Mouse (Mus musculus): ENCODE measurements around the gene Pex26. TPM values are rescaled to one million over a fixed set of nuclear protein-coding genes. Genes with fewer than 3 reads are reported as not detected.

Gene Pex26
- polyA plus RNA-seq, 1 experiment from 2014 or later: 13.4 TPM

GRCm38 (mm10) chr6:121176011-121176730 lies 7.3 kb upstream of the Pex26 start:
- Histone ChIP-seq H3K9ac (ENCODE audit: low read depth, low read length) (0 out of 2 replicates have a peak overlapping the region, but pooled peaks have one; percentile 34), H3K9me3 (ENCODE audit: control insufficient read depth, low read length) (no peaks in the 10 kb centered on the region), H3K4me1 (ENCODE audit: control insufficient read depth, insufficient read depth, low read length) (peaks cover 11% of the 10 kb centered on the region), H3K36me3 (ENCODE audit: control insufficient read depth, insufficient read depth, low read length) (no peaks in the 10 kb centered on the region), H3K4me3 (ENCODE audit: low read length) (peak overlapping the region; percentile 15; the same call in 1 of the 2 replicates), H3K4me2 (ENCODE audit: low read depth, low read length) (peak overlapping the region; percentile 42), H3K27me3 (replicated peaks; ENCODE audit: control insufficient read depth, insufficient read depth, low read length) (no peaks in the 10 kb centered on the region), H3K27ac (ENCODE audit: low read length) (peak overlapping the region; percentile 90)
- WGBS: 31% methylated on average over 14 of the region's 14 CpGs
- peak; percentile 63 for ATAC-seq

- Histone ChIP-seq H3K4me1 (ENCODE audit: control insufficient read depth, insufficient read depth, low read length) (peaks cover 11% of the 10 kb centered on the region), H3K4me3 (ENCODE audit: low read length) (no peak overlapping the region), H3K27ac (ENCODE audit: low read length) (peak overlapping the region; percentile 90), H3K27me3 (replicated peaks; ENCODE audit: control insufficient read depth, insufficient read depth, low read length) (no peaks in the 10 kb centered on the region), H3K36me3 (ENCODE audit: control insufficient read depth, insufficient read depth, low read length) (no peaks in the 10 kb centered on the region), H3K9me3 (ENCODE audit: control insufficient read depth, low read length) (no peaks in the 10 kb centered on the region), H3K4me2 (ENCODE audit: low read depth, low read length) (peak overlapping the region; percentile 42), H3K9ac (ENCODE audit: low read depth, low read length) (0 out of 2 replicates have a peak overlapping the region, but pooled peaks have one; percentile 34)
- ATAC-seq: no peak
- WGBS: 53% methylated on average over 4 of the region's 4 CpGs
Observed at GRCm38 (mm10) chr6:121176731-121177098, 6.8 kb upstream of the Pex26 start.

GRCm38 (mm10) chr6:121177118-121177708 lies 6.3 kb upstream of the Pex26 start:
- peak overlapping the region; percentile 90 for H3K27ac ChIP-seq (ENCODE audit: low read length)
- H3K9me3 ChIP-seq (ENCODE audit: control insufficient read depth, low read length): no peaks in the 10 kb centered on the region
- H3K4me3 ChIP-seq (ENCODE audit: low read length): no peak overlapping the region
- no peaks in the 10 kb centered on the region for H3K36me3 ChIP-seq (ENCODE audit: control insufficient read depth, insufficient read depth, low read length)
- H3K4me2 ChIP-seq (ENCODE audit: low read depth, low read length): no peak overlapping the region
- H3K9ac ChIP-seq (ENCODE audit: low read depth, low read length): no peak overlapping the region
- ATAC-seq: peak; percentile 93
- 63% methylated on average over 7 of the region's 7 CpGs for whole genome bisulfite sequencing
- H3K4me1 ChIP-seq (ENCODE audit: control insufficient read depth, insufficient read depth, low read length): peaks cover 11% of the 10 kb centered on the region
- H3K27me3 ChIP-seq (replicated peaks; ENCODE audit: control insufficient read depth, insufficient read depth, low read length): no peaks in the 10 kb centered on the region

GRCm38 (mm10) chr6:121178700-121179358 lies 4.6 kb upstream of the Pex26 start:
- ATAC-seq: no peak
- H3K27me3 ChIP-seq (replicated peaks; ENCODE audit: control insufficient read depth, insufficient read depth, low read length): no peaks in the 10 kb centered on the region
- WGBS: 59% methylated on average over 7 of the region's 7 CpGs
- H3K36me3 ChIP-seq (ENCODE audit: control insufficient read depth, insufficient read depth, low read length): no peaks in the 10 kb centered on the region
- H3K27ac ChIP-seq (ENCODE audit: low read length): no peak overlapping the region
- peaks cover 11% of the 10 kb centered on the region for H3K4me1 ChIP-seq (ENCODE audit: control insufficient read depth, insufficient read depth, low read length)
- no peak overlapping the region for H3K9ac ChIP-seq (ENCODE audit: low read depth, low read length)
- H3K4me3 ChIP-seq (ENCODE audit: low read length): no peak overlapping the region
- H3K9me3 ChIP-seq (ENCODE audit: control insufficient read depth, low read length): no peaks in the 10 kb centered on the region
- no peak overlapping the region for H3K4me2 ChIP-seq (ENCODE audit: low read depth, low read length)

GRCm38 (mm10) chr6:121179846-121180245 lies 3.6 kb upstream of the Pex26 start:
- Histone ChIP-seq H3K9ac (ENCODE audit: low read depth, low read length) (no peak overlapping the region), H3K4me2 (ENCODE audit: low read depth, low read length) (no peak overlapping the region), H3K27ac (ENCODE audit: low read length) (no peak overlapping the region), H3K36me3 (ENCODE audit: control insufficient read depth, insufficient read depth, low read length) (no peaks in the 10 kb centered on the region), H3K27me3 (replicated peaks; ENCODE audit: control insufficient read depth, insufficient read depth, low read length) (no peaks in the 10 kb centered on the region), H3K9me3 (ENCODE audit: control insufficient read depth, low read length) (no peaks in the 10 kb centered on the region), H3K4me1 (ENCODE audit: control insufficient read depth, insufficient read depth, low read length) (peaks cover 15% of the 10 kb centered on the region), H3K4me3 (ENCODE audit: low read length) (no peak overlapping the region)
- 64% methylated on average over 7 of the region's 7 CpGs for WGBS
- ATAC-seq: no peak

GRCm38 (mm10) chr6:121184198-121185140 lies 1.0 kb downstream of the Pex26 start:
- Histone ChIP-seq H3K27me3 (replicated peaks; ENCODE audit: control insufficient read depth, insufficient read depth, low read length) (no peaks in the 10 kb centered on the region), H3K27ac (ENCODE audit: low read length) (peak overlapping the region; percentile 88), H3K36me3 (ENCODE audit: control insufficient read depth, insufficient read depth, low read length) (no peaks in the 10 kb centered on the region), H3K9me3 (ENCODE audit: control insufficient read depth, low read length) (no peaks in the 10 kb centered on the region), H3K4me2 (ENCODE audit: low read depth, low read length) (peak overlapping the region; percentile 95), H3K4me1 (ENCODE audit: control insufficient read depth, insufficient read depth, low read length) (peaks cover 16% of the 10 kb centered on the region), H3K9ac (ENCODE audit: low read depth, low read length) (peak overlapping the region; percentile 84), H3K4me3 (ENCODE audit: low read length) (peak overlapping the region; percentile 84)
- WGBS: 2% methylated on average over 35 of the region's 35 CpGs
- peak; percentile 80 for ATAC-seq

- H3K9me3 ChIP-seq (ENCODE audit: control insufficient read depth, low read length): no peaks in the 10 kb centered on the region
- peak overlapping the region; percentile 57; the same call in 1 of the 2 replicates for H3K9ac ChIP-seq (ENCODE audit: low read depth, low read length)
- peak; percentile 24 for ATAC-seq
Observed at GRCm38 (mm10) chr6:121185232-121185631, 1.8 kb downstream of the Pex26 start.

GRCm38 (mm10) chr6:121191261-121192009 lies 8.0 kb downstream of the Pex26 start:
- no peaks in the 10 kb centered on the region; the same call in 1 of the 2 replicates for H3K36me3 ChIP-seq (ENCODE audit: control insufficient read depth, insufficient read depth, low read length)
- ATAC-seq: peak; percentile 55; the same call in 1 of the 2 replicates
- 73% methylated on average over 11 of the region's 11 CpGs for WGBS

More at GRCm38 (mm10) chr6:121185232-121185631, 1.8 kb downstream of the Pex26 start:
- Histone ChIP-seq H3K4me3 (ENCODE audit: low read length) (peak overlapping the region; percentile 84), H3K4me2 (ENCODE audit: low read depth, low read length) (peak overlapping the region; percentile 95), H3K27ac (ENCODE audit: low read length) (no peak overlapping the region), H3K36me3 (ENCODE audit: control insufficient read depth, insufficient read depth, low read length) (no peaks in the 10 kb centered on the region), H3K27me3 (replicated peaks; ENCODE audit: control insufficient read depth, insufficient read depth, low read length) (no peaks in the 10 kb centered on the region), H3K4me1 (ENCODE audit: control insufficient read depth, insufficient read depth, low read length) (peaks cover 16% of the 10 kb centered on the region)
- 66% methylated on average over 8 of the region's 8 CpGs for WGBS

More at GRCm38 (mm10) chr6:121191261-121192009, 8.0 kb downstream of the Pex26 start:
- Histone ChIP-seq H3K27ac (ENCODE audit: low read length) (no peak overlapping the region), H3K4me3 (ENCODE audit: low read length) (no peak overlapping the region), H3K9me3 (ENCODE audit: control insufficient read depth, low read length) (no peaks in the 10 kb centered on the region), H3K9ac (ENCODE audit: low read depth, low read length) (no peak overlapping the region), H3K27me3 (replicated peaks; ENCODE audit: control insufficient read depth, insufficient read depth, low read length) (no peaks in the 10 kb centered on the region), H3K4me2 (ENCODE audit: low read depth, low read length) (no peak overlapping the region), H3K4me1 (ENCODE audit: control insufficient read depth, insufficient read depth, low read length) (no peaks in the 10 kb centered on the region)
